Mouse (Mus musculus) megakaryocyte, embryonic 14.5 days (primary cell): Measurements from ENCODE around the gene Src. TPM values are rescaled to one million over a fixed set of nuclear protein-coding genes. Genes with fewer than 3 reads are reported as not detected.

Source experiments
- H3K27me3 ChIP-seq: replicated peaks from 2 replicates; pipeline ENCODE3; 2012; ENCODE audit warnings: inconsistent platforms
- H3K36me3 ChIP-seq: replicated peaks from 2 replicates; pipeline ENCODE3; 2012; ENCODE audit warnings: low read length, inconsistent platforms, mixed read lengths
- H3K4me1 ChIP-seq: 2 replicates; pipeline ENCODE4 v1.6.1; 2012; ENCODE audit warnings: inconsistent platforms
- H3K4me3 ChIP-seq: replicated peaks from 2 replicates; pipeline ENCODE3; 2012; ENCODE audit warnings: moderate library complexity, mild to moderate bottlenecking, inconsistent platforms
- H3K9me3 ChIP-seq: 2 replicates; pipeline ENCODE4 v1.6.1; 2012; ENCODE audit warnings: inconsistent platforms
- FLI1 ChIP-seq: IDR thresholded peaks from 2 replicates; pipeline ENCODE4 v1.6.1; 2012; ENCODE audit warnings: low read length, inconsistent platforms, mixed read lengths
- GATA1 ChIP-seq: IDR thresholded peaks from 3 replicates; pipeline ENCODE4 v1.6.1; 2012; ENCODE audit warnings: mixed read lengths, low read length, inconsistent platforms, borderline replicate concordance
- polyA plus RNA-seq: library from polyadenylated mRNA; stranded (reverse); fragments of >175 nt; gene quantifications from 2 replicates; pipeline ENCODE4 v1.2.3, GENCODE M21; 2012; ENCODE audit warnings: low replicate concordance; ENCODE audit not compliant: insufficient read depth

Src gene
- polyA plus RNA-seq, 1 experiment = 186 TPM

GRCm38 (mm10) chr2:157432476-157432875 is 14.2 kb downstream of the Src start:
- Histone ChIP-seq H3K36me3 (peaks cover 91% of the 10 kb centered on the region), H3K4me3 (no peak overlapping the region), H3K4me1 (peaks cover 100% of the 10 kb centered on the region), H3K9me3 (no peaks in the 10 kb centered on the region), H3K27me3 (peaks cover 21% of the 10 kb centered on the region)
- TF ChIP-seq GATA1 = no peak
- no peak for TF ChIP-seq FLI1

GRCm38 (mm10) chr2:157434041-157434440 is 15.8 kb downstream of the Src start:
- H3K36me3 ChIP-seq = peaks cover 98% of the 10 kb centered on the region
- H3K4me3 ChIP-seq = no peak overlapping the region
- H3K27me3 ChIP-seq = peaks cover 24% of the 10 kb centered on the region
- no peaks in the 10 kb centered on the region for H3K9me3 ChIP-seq
- TF ChIP-seq GATA1 = no peak
- TF ChIP-seq FLI1 = no peak
- peaks cover 100% of the 10 kb centered on the region for H3K4me1 ChIP-seq

- Histone ChIP-seq H3K4me1 (peaks cover 98% of the 10 kb centered on the region), H3K9me3 (no peaks in the 10 kb centered on the region), H3K4me3 (no peak overlapping the region), H3K27me3 (peaks cover 24% of the 10 kb centered on the region), H3K36me3 (peaks cover 99% of the 10 kb centered on the region)
- TF ChIP-seq FLI1 = no peak
- no peak for TF ChIP-seq GATA1
Observed at GRCm38 (mm10) chr2:157434497-157434896, 16.3 kb downstream of the Src start.

GRCm38 (mm10) chr2:157436496-157436895 is 18.3 kb downstream of the Src start:
- H3K36me3 ChIP-seq = peaks cover 98% of the 10 kb centered on the region
- TF ChIP-seq FLI1 (no peak), GATA1 (no peak)
- peaks cover 4% of the 10 kb centered on the region; the same call in 1 of the 2 replicates for H3K9me3 ChIP-seq
- peak overlapping the region; percentile 53 for H3K4me3 ChIP-seq
- H3K27me3 ChIP-seq = peaks cover 22% of the 10 kb centered on the region
- H3K4me1 ChIP-seq = peaks cover 89% of the 10 kb centered on the region

- H3K9me3 ChIP-seq = peaks cover 4% of the 10 kb centered on the region; the same call in 1 of the 2 replicates
- TF ChIP-seq GATA1 (no peak), FLI1 (no peak)
- H3K36me3 ChIP-seq = peaks cover 98% of the 10 kb centered on the region
- peaks cover 89% of the 10 kb centered on the region for H3K4me1 ChIP-seq
- peaks cover 20% of the 10 kb centered on the region for H3K27me3 ChIP-seq
- no peak overlapping the region for H3K4me3 ChIP-seq
Observed at GRCm38 (mm10) chr2:157437123-157437522, 18.9 kb downstream of the Src start.

- H3K4me1 ChIP-seq = peaks cover 85% of the 10 kb centered on the region
- TF ChIP-seq FLI1 = no peak
- TF ChIP-seq GATA1 = no peak
- no peak overlapping the region for H3K4me3 ChIP-seq
- H3K27me3 ChIP-seq = peaks cover 4% of the 10 kb centered on the region
- peaks cover 4% of the 10 kb centered on the region; the same call in 1 of the 2 replicates for H3K9me3 ChIP-seq
- H3K36me3 ChIP-seq = peaks cover 85% of the 10 kb centered on the region
Observed at GRCm38 (mm10) chr2:157441363-157441762, 23.1 kb downstream of the Src start.

GRCm38 (mm10) chr2:157447297-157448158 is 29.3 kb downstream of the Src start:
- H3K4me1 ChIP-seq = peaks cover 94% of the 10 kb centered on the region
- no peak for TF ChIP-seq FLI1
- no peaks in the 10 kb centered on the region for H3K27me3 ChIP-seq
- H3K36me3 ChIP-seq = peaks cover 63% of the 10 kb centered on the region
- H3K4me3 ChIP-seq = peak overlapping the region; percentile 65
- H3K9me3 ChIP-seq = no peaks in the 10 kb centered on the region

GRCm38 (mm10) chr2:157448356-157448755 is 30.1 kb downstream of the Src start:
- Histone ChIP-seq H3K36me3 (peaks cover 65% of the 10 kb centered on the region), H3K4me1 (peaks cover 94% of the 10 kb centered on the region), H3K27me3 (no peaks in the 10 kb centered on the region), H3K4me3 (peak overlapping the region; percentile 78), H3K9me3 (no peaks in the 10 kb centered on the region)
- TF ChIP-seq GATA1 (no peak), FLI1 (no peak)

- Histone ChIP-seq H3K4me3 (peak overlapping the region; percentile 81), H3K36me3 (peaks cover 76% of the 10 kb centered on the region), H3K27me3 (peaks cover 3% of the 10 kb centered on the region), H3K9me3 (no peaks in the 10 kb centered on the region), H3K4me1 (peaks cover 98% of the 10 kb centered on the region)
- no peak for TF ChIP-seq GATA1
- no peak for TF ChIP-seq FLI1
Observed at GRCm38 (mm10) chr2:157450905-157451304, 32.7 kb downstream of the Src start.

GRCm38 (mm10) chr2:157451372-157452040 is 33.3 kb downstream of the Src start:
- Histone ChIP-seq H3K4me3 (peak overlapping the region; percentile 77), H3K27me3 (peaks cover 4% of the 10 kb centered on the region)
- no peak for TF ChIP-seq GATA1
- TF ChIP-seq FLI1 = no peak

More at GRCm38 (mm10) chr2:157451372-157452040, 33.3 kb downstream of the Src start:
- Histone ChIP-seq H3K4me1 (peaks cover 95% of the 10 kb centered on the region), H3K9me3 (no peaks in the 10 kb centered on the region), H3K36me3 (peaks cover 73% of the 10 kb centered on the region)
